13 mouse cellular contexts compared by ENCODE assay signal in the genomic region with DNA sequence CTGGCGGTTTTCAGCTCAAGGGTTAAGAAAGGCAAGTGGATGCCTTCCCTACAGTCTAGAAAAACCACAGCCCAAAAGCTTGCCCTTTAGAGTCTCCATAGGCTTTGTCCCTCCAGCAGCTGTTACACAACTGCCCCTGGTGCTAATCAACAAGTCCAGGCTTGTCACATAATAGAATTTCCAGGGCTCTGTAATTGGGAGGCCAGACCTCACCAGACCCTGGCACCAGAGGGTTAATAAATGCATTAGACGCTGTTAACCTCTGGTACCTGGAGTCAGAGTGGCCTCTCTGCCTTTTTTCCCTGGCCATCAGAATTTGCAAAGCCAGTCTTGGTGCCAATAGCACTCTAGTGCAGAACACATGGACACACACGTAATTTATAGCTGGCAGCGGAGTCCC.
A peak's percentile ranks its signal among the peaks of the same experiment; 100 is the strongest.
DNase-seq lines count a peak whose midpoint lies in the region; ATAC-seq lines count a peak whose summit lies in the region.
"Had no signal": no experiment of that assay in that cellular context is flagged by ENCODE, and none has a peak within 500 bp of the region (broad histone marks: within the 10 kb centered on the region; RNA-seq: fewer than 3 reads in every experiment).

No protein-coding gene starts in this region.

- no peak overlapping the region for H3K4me3 ChIP-seq in forebrain, embryonic 13.5 days
- no peak overlapping the region for H3K4me3 ChIP-seq in forebrain, embryonic 15.5 days
- no peak overlapping the region for H3K4me3 ChIP-seq in intestine, embryonic 14.5 days (ENCODE audit: low read depth, low read length)
- H3K4me3 ChIP-seq in neural tube, embryonic 15.5 days (replicated peaks), result no peak overlapping the region

- H3K9me3 ChIP-seq in forebrain, embryonic 13.5 days (replicated peaks), result no peaks in the 10 kb centered on the region
- no peaks in the 10 kb centered on the region for H3K9me3 ChIP-seq in forebrain, embryonic 15.5 days
- H3K9me3 ChIP-seq in intestine, embryonic 14.5 days (ENCODE audit: control insufficient read depth, low read length), result no peaks in the 10 kb centered on the region
- H3K9me3 ChIP-seq in neural tube, embryonic 15.5 days (replicated peaks), result no peaks in the 10 kb centered on the region

- H3K4me1 ChIP-seq in forebrain, embryonic 13.5 days, result peaks cover 33% of the 10 kb centered on the region
- H3K4me1 ChIP-seq in forebrain, embryonic 15.5 days, result peaks cover 10% of the 10 kb centered on the region
- peaks cover 19% of the 10 kb centered on the region for H3K4me1 ChIP-seq in intestine, embryonic 14.5 days (replicated peaks; ENCODE audit: control insufficient read depth, insufficient read depth, low read length)
- peaks cover 50% of the 10 kb centered on the region for H3K4me1 ChIP-seq in neural tube, embryonic 15.5 days

- no peak for ATAC-seq in forebrain, embryonic 13.5 days
- ATAC-seq in forebrain, embryonic 15.5 days (replicated peaks), result no peak
- no peak for ATAC-seq in intestine, embryonic 14.5 days (replicated peaks; ENCODE audit: low FRiP score, low TSS enrichment, low read depth)
- ATAC-seq in neural tube, embryonic 15.5 days (ENCODE audit: low FRiP score), result no peak
- ATAC-seq: activated CD4-positive, CD25-positive, alpha-beta regulatory T cell, adult 4 months had no signal

- no peak overlapping the region for H3K9ac ChIP-seq in forebrain, embryonic 13.5 days
- no peak overlapping the region for H3K9ac ChIP-seq in forebrain, embryonic 15.5 days (replicated peaks)
- no peak overlapping the region for H3K9ac ChIP-seq in intestine, embryonic 14.5 days (ENCODE audit: low read length)
- no peak overlapping the region for H3K9ac ChIP-seq in neural tube, embryonic 15.5 days (replicated peaks)
- H3K9ac ChIP-seq: lung, embryonic 14.5 days had no signal

- H3K27ac ChIP-seq in forebrain, embryonic 13.5 days, result peak overlapping the region; percentile 20; the same call in 1 of the 2 replicates
- H3K27ac ChIP-seq in forebrain, embryonic 15.5 days (replicated peaks), result no peak overlapping the region
- H3K27ac ChIP-seq in intestine, embryonic 14.5 days (ENCODE audit: low read depth), result peak overlapping the region; percentile 36; the same call in 1 of the 2 replicates
- peak overlapping the region; percentile 46; the same call in 1 of the 2 replicates for H3K27ac ChIP-seq in neural tube, embryonic 15.5 days (replicated peaks)

- H3K4me2 ChIP-seq in forebrain, embryonic 13.5 days, result no peak overlapping the region
- H3K4me2 ChIP-seq in forebrain, embryonic 15.5 days (replicated peaks), result no peak overlapping the region
- no peak overlapping the region; the same call in 1 of the 2 replicates for H3K4me2 ChIP-seq in intestine, embryonic 14.5 days (ENCODE audit: low read length)
- H3K4me2 ChIP-seq in neural tube, embryonic 15.5 days, result no peak overlapping the region
- H3K4me2 ChIP-seq: lung, embryonic 14.5 days had no signal

- peak; percentile 14 to 34 for DNase-seq in lung, adult 18-20 months
- DNase-seq in lung, postnatal 10 days, result no peak
- DNase-seq in intestine, embryonic 14.5 days (ENCODE audit: low spot score), result no peak
- no peak for DNase-seq in cerebellum, adult 11-12 months
- no peak for DNase-seq in right cerebral cortex, postnatal 14 days
- DNase-seq: cerebellum, adult 9-10 months; kidney, postnatal 25 days; lung, embryonic 14.5 days had no signal

- WGBS in forebrain, embryonic 13.5 days, result 49% methylated on average over 4 of the region's 4 CpGs
- WGBS in forebrain, embryonic 15.5 days, result 50% methylated on average over 4 of the region's 4 CpGs
- WGBS in intestine, embryonic 14.5 days, result 39% methylated on average over 4 of the region's 4 CpGs
- WGBS in neural tube, embryonic 15.5 days, result 41% methylated on average over 4 of the region's 4 CpGs

- H3K27me3 ChIP-seq in forebrain, embryonic 13.5 days, result peaks cover 43% of the 10 kb centered on the region
- H3K27me3 ChIP-seq in forebrain, embryonic 15.5 days, result peaks cover 11% of the 10 kb centered on the region; the same call in 1 of the 2 replicates
- H3K27me3 ChIP-seq in intestine, embryonic 14.5 days (replicated peaks; ENCODE audit: control insufficient read depth, insufficient read depth, low read length), result no peaks in the 10 kb centered on the region
- H3K27me3 ChIP-seq in neural tube, embryonic 15.5 days (replicated peaks), result no peaks in the 10 kb centered on the region

- H3K36me3 ChIP-seq in forebrain, embryonic 13.5 days (ENCODE audit: poor library complexity, severe bottlenecking), result no peaks in the 10 kb centered on the region
- H3K36me3 ChIP-seq in forebrain, embryonic 15.5 days, result no peaks in the 10 kb centered on the region
- no peaks in the 10 kb centered on the region for H3K36me3 ChIP-seq in intestine, embryonic 14.5 days (ENCODE audit: control insufficient read depth, insufficient read depth, low read length)
- H3K36me3 ChIP-seq in neural tube, embryonic 15.5 days, result no peaks in the 10 kb centered on the region
- H3K36me3 ChIP-seq: G1E had no signal

Comparison
In these comparisons a context has a peak if more than half of its experiments do, and no peak if none do; other contexts are left out.
1. DNase-seq: peak in lung, adult 18-20 months (2 of 2); none in lung, postnatal 10 days (single experiment), intestine, embryonic 14.5 days (single experiment), cerebellum, adult 11-12 months (single experiment) and right cerebral cortex, postnatal 14 days (single experiment).